Mouse (Mus musculus): ENCODE results near the gene Erp29. TPM values are rescaled to one million over a fixed set of nuclear protein-coding genes. Genes with fewer than 3 reads are reported as not detected.

Gene Erp29
- polyA plus RNA-seq, 1 experiment from 2014 or later, result 110 TPM

- WGBS, result 37% methylated on average over 22 of the region's 22 CpGs
- Histone ChIP-seq H3K36me3 (peaks cover 12% of the 10 kb centered on the region; the same call in 1 of the 2 replicates), H3K9ac (no peak overlapping the region), H3K27ac (no peak overlapping the region), H3K4me2 (peak overlapping the region; percentile 86), H3K4me3 (peak overlapping the region; percentile 56), H3K27me3 (no peaks in the 10 kb centered on the region), H3K9me3 (replicated peaks) (no peaks in the 10 kb centered on the region), H3K4me1 (replicated peaks) (peaks cover 33% of the 10 kb centered on the region)
- no peak for ATAC-seq (replicated peaks; ENCODE audit: insufficient number of reproducible peaks, insufficient read depth, low FRiP score, low read depth)
Measured at GRCm38 (mm10) chr5:121386120-121386909, 66.0 kb downstream of the Erp29 start.

GRCm38 (mm10) chr5:121385461-121386119 is 66.7 kb downstream of the Erp29 start, which contains the start of gene Trafd1:
TSS of gene Trafd1 (minus strand) at chr5:121385632.
- Histone ChIP-seq H3K9me3 (replicated peaks) (0 out of 2 replicates have a peak, but pooled peaks cover 5% of the 10 kb centered on the region), H3K4me3 (peak within 1 kb of the TSS; percentile 56), H3K27ac (peak within 1 kb of the TSS; percentile 84), H3K36me3 (peaks cover 20% of the 10 kb centered on the region), H3K27me3 (no peaks in the 10 kb centered on the region), H3K4me1 (replicated peaks) (peaks cover 33% of the 10 kb centered on the region), H3K4me2 (peak within 1 kb of the TSS; percentile 86), H3K9ac (peak within 1 kb of the TSS; percentile 56)
- under 1% methylated on average over 43 of the region's 45 CpGs for WGBS
- peak; percentile 93 for ATAC-seq (replicated peaks; ENCODE audit: insufficient number of reproducible peaks, insufficient read depth, low FRiP score, low read depth)

- Histone ChIP-seq H3K36me3 (peaks cover 25% of the 10 kb centered on the region), H3K4me3 (peak overlapping the region; percentile 56)
- WGBS, result 1% methylated on average over 47 of the region's 47 CpGs
Measured at GRCm38 (mm10) chr5:121384757-121385460, 67.4 kb downstream of the Erp29 start.

GRCm38 (mm10) chr5:121383857-121384756 is 68.2 kb downstream of the Erp29 start:
- Histone ChIP-seq H3K4me2 (peak overlapping the region; percentile 86), H3K27ac (peak overlapping the region; percentile 84), H3K36me3 (peaks cover 33% of the 10 kb centered on the region), H3K9me3 (replicated peaks) (0 out of 2 replicates have a peak, but pooled peaks cover 5% of the 10 kb centered on the region), H3K9ac (peak overlapping the region; percentile 56), H3K27me3 (no peaks in the 10 kb centered on the region), H3K4me1 (replicated peaks) (peaks cover 33% of the 10 kb centered on the region), H3K4me3 (peak overlapping the region; percentile 56)
- 43% methylated on average over 10 of the region's 10 CpGs for WGBS
- ATAC-seq (replicated peaks; ENCODE audit: insufficient number of reproducible peaks, insufficient read depth, low FRiP score, low read depth), result no peak

More at GRCm38 (mm10) chr5:121384757-121385460, 67.4 kb downstream of the Erp29 start:
- H3K9me3 ChIP-seq (replicated peaks), result 0 out of 2 replicates have a peak, but pooled peaks cover 5% of the 10 kb centered on the region
- peak; percentile 78 for ATAC-seq (replicated peaks; ENCODE audit: insufficient number of reproducible peaks, insufficient read depth, low FRiP score, low read depth)
- H3K27ac ChIP-seq, result peak overlapping the region; percentile 84
- no peaks in the 10 kb centered on the region for H3K27me3 ChIP-seq
- H3K4me1 ChIP-seq (replicated peaks), result peaks cover 33% of the 10 kb centered on the region
- H3K9ac ChIP-seq, result peak overlapping the region; percentile 56
- H3K4me2 ChIP-seq, result peak overlapping the region; percentile 86

GRCm38 (mm10) chr5:121380692-121381091 is 71.6 kb downstream of the Erp29 start:
- no peaks in the 10 kb centered on the region for H3K27me3 ChIP-seq
- H3K27ac ChIP-seq, result no peak overlapping the region
- ATAC-seq (replicated peaks; ENCODE audit: insufficient number of reproducible peaks, insufficient read depth, low FRiP score, low read depth), result no peak
- 97% methylated on average over 2 of the region's 2 CpGs for WGBS
- H3K9ac ChIP-seq, result no peak overlapping the region
- no peak overlapping the region for H3K4me2 ChIP-seq
- H3K36me3 ChIP-seq, result peaks cover 61% of the 10 kb centered on the region
- H3K4me1 ChIP-seq (replicated peaks), result peaks cover 19% of the 10 kb centered on the region
- H3K9me3 ChIP-seq (replicated peaks), result 0 out of 2 replicates have a peak, but pooled peaks cover 5% of the 10 kb centered on the region
- H3K4me3 ChIP-seq, result no peak overlapping the region

GRCm38 (mm10) chr5:121378678-121379256 is 73.5 kb downstream of the Erp29 start:
- WGBS, result 90% methylated on average over 13 of the region's 13 CpGs
- peaks cover 12% of the 10 kb centered on the region for H3K4me1 ChIP-seq (replicated peaks)
- no peak for ATAC-seq (replicated peaks; ENCODE audit: insufficient number of reproducible peaks, insufficient read depth, low FRiP score, low read depth)

More at GRCm38 (mm10) chr5:121378678-121379256, 73.5 kb downstream of the Erp29 start:
- Histone ChIP-seq H3K9ac (no peak overlapping the region), H3K9me3 (replicated peaks) (0 out of 2 replicates have a peak, but pooled peaks cover 5% of the 10 kb centered on the region), H3K4me3 (no peak overlapping the region), H3K36me3 (peaks cover 77% of the 10 kb centered on the region), H3K27me3 (no peaks in the 10 kb centered on the region), H3K27ac (no peak overlapping the region), H3K4me2 (no peak overlapping the region)

Other genes starting within 250 kb of the Erp29 start
- gene Rpl6, start 248.0 kb downstream of the Erp29 start, polyA plus RNA-seq (2015; fragmentation: Nextera tagmentation; extraction: Ambion mirVana), result 323 and 339 TPM in 2 replicates
- 3.0 and 4.4 TPM in 2 replicates for gene Hectd4, start 232.3 kb downstream of the Erp29 start, polyA plus RNA-seq (2015; fragmentation: Nextera tagmentation; extraction: Ambion mirVana)
- gene Trafd1, start 66.9 kb downstream of the Erp29 start, polyA plus RNA-seq (2015; fragmentation: Nextera tagmentation; extraction: Ambion mirVana), result 64.5 and 89.4 TPM in 2 replicates
- gene Naa25, start 54.6 kb downstream of the Erp29 start, polyA plus RNA-seq (2015; fragmentation: Nextera tagmentation; extraction: Ambion mirVana), result 28.3 and 33.3 TPM in 2 replicates
- 2.7 and 4.3 TPM in 2 replicates for gene Tmem116, start 613 bp downstream of the Erp29 start, polyA plus RNA-seq (2015; fragmentation: Nextera tagmentation; extraction: Ambion mirVana)
- gene Adam1b, start 50.9 kb upstream of the Erp29 start, polyA plus RNA-seq (2015; fragmentation: Nextera tagmentation; extraction: Ambion mirVana), result 0.05 and 0.11 TPM in 2 replicates
- gene Adam1a, start 93.0 kb upstream of the Erp29 start, polyA plus RNA-seq (2015; fragmentation: Nextera tagmentation; extraction: Ambion mirVana), result 0.86 and 0.91 TPM in 2 replicates
- gene Gm42878, start 93.0 kb upstream of the Erp29 start, polyA plus RNA-seq (2015; fragmentation: Nextera tagmentation; extraction: Ambion mirVana), result 0.18 TPM in 1 of 2 replicates, not detected in the other
- 30.5 and 33.1 TPM in 2 replicates for gene Mapkapk5, start 93.4 kb upstream of the Erp29 start, polyA plus RNA-seq (2015; fragmentation: Nextera tagmentation; extraction: Ambion mirVana)
- 95.0 and 119 TPM in 2 replicates for gene Aldh2, start 141.3 kb upstream of the Erp29 start, polyA plus RNA-seq (2015; fragmentation: Nextera tagmentation; extraction: Ambion mirVana)
- 6.0 and 6.1 TPM in 2 replicates for gene Acad12, start 166.4 kb upstream of the Erp29 start, polyA plus RNA-seq (2015; fragmentation: Nextera tagmentation; extraction: Ambion mirVana)
- gene Acad10, start 208.0 kb upstream of the Erp29 start, polyA plus RNA-seq (2015; fragmentation: Nextera tagmentation; extraction: Ambion mirVana), result 1.6 and 2.5 TPM in 2 replicates
- 22.7 and 28.5 TPM in 2 replicates for gene Brap, start 208.1 kb upstream of the Erp29 start, polyA plus RNA-seq (2015; fragmentation: Nextera tagmentation; extraction: Ambion mirVana)

All from heart, embryonic 15.5 days (tissue).